In the genomic region with DNA sequence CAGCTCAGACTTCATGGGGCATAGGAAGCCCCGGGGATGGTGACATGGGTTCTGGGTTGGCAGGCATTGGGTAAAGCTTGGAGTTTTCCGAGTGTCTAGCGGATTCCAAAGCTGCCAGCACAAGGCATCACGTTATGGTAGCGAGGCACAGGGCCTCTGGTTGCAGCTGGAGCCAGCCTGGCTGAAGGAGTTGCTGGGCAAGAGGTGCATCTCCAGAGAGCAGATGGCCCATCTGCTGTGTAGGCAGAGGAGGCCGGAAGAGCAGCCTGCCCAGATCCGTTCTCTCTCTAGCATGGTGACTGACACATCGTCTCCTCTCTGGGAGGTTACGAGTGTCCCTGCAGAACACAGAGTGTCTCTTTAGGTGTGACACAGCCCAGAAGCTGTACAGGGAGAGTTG, we compare ENCODE assay signal across 15 mouse cellular contexts.
"Had no signal": no experiment of that assay in that cellular context is flagged by ENCODE, and none has a peak within 500 bp of the region (broad histone marks: within the 10 kb centered on the region; RNA-seq: fewer than 3 reads in every experiment).

No protein-coding gene starts in this region.

- H3K27me3 ChIP-seq: liver, embryonic 15.5 days; midbrain, embryonic 15.5 days; neural tube, embryonic 12.5 days; stomach, embryonic 15.5 days had no signal

- H3K4me2 ChIP-seq: liver, embryonic 11.5 days; liver, embryonic 15.5 days; midbrain, embryonic 15.5 days; neural tube, embryonic 12.5 days; stomach, embryonic 15.5 days had no signal

- H3K9ac ChIP-seq: liver, embryonic 15.5 days; midbrain, embryonic 15.5 days; neural tube, embryonic 12.5 days; stomach, embryonic 15.5 days had no signal

- H3K4me3 ChIP-seq: limb, embryonic 10.5 days; liver, embryonic 15.5 days; midbrain, embryonic 15.5 days; neural tube, embryonic 12.5 days; stomach, embryonic 15.5 days had no signal

- H3K9me3 ChIP-seq: limb, embryonic 10.5 days; liver, embryonic 15.5 days; midbrain, embryonic 15.5 days; neural tube, embryonic 12.5 days; stomach, embryonic 15.5 days had no signal

- H3K27ac ChIP-seq: limb, embryonic 10.5 days; liver, embryonic 15.5 days; midbrain, embryonic 15.5 days; neural tube, embryonic 12.5 days; stomach, embryonic 15.5 days had no signal

- DNase-seq: kidney, adult 18-20 months; kidney, postnatal 10 days; kidney, postnatal 4 days; lung, adult 2 months; lung, postnatal 36 days; right cerebral cortex, postnatal 14 days; thymus, adult 2 months; thymus, postnatal 25 days had no signal

- ATAC-seq: lung, postnatal 0 days; midbrain, embryonic 15.5 days had no signal

- H3K36me3 ChIP-seq: limb, embryonic 10.5 days; liver, embryonic 15.5 days; midbrain, embryonic 15.5 days; neural tube, embryonic 12.5 days; stomach, embryonic 15.5 days had no signal

- H3K4me1 ChIP-seq: limb, embryonic 10.5 days; liver, embryonic 15.5 days; midbrain, embryonic 15.5 days; stomach, embryonic 15.5 days had no signal
